Comparison of ENCODE assay signal across 9 mouse cellular contexts in genomic region chr7:79994476-79994875, GRCm38 (mm10). TPM values are rescaled to one million over a fixed set of nuclear protein-coding genes. Genes with fewer than 3 reads are reported as not detected.
A peak's percentile ranks its signal among the peaks of the same experiment; 100 is the strongest.
DNase-seq lines count a peak whose midpoint lies in the region; ATAC-seq and TF ChIP-seq lines count a peak whose summit lies in the region.
"Had no signal": no experiment of that assay in that cellular context is flagged by ENCODE, and none has a peak within 500 bp of the region (broad histone marks: within the 10 kb centered on the region; RNA-seq: fewer than 3 reads in every experiment).

No protein-coding gene starts in this region.

- H3K36me3 ChIP-seq in intestine, postnatal 0 days (ENCODE audit: control insufficient read depth, insufficient read depth): no peaks in the 10 kb centered on the region
- no peaks in the 10 kb centered on the region for H3K36me3 ChIP-seq in intestine, embryonic 16.5 days (ENCODE audit: control insufficient read depth, insufficient read depth, low read length)
- H3K36me3 ChIP-seq in ES-Bruce4 (ENCODE audit: control insufficient read depth, insufficient read depth, low read length, poor library complexity, severe bottlenecking): no peaks in the 10 kb centered on the region
- H3K36me3 ChIP-seq in neural tube, embryonic 11.5 days (ENCODE audit: control insufficient read depth, insufficient read depth, low read length): no peaks in the 10 kb centered on the region
- H3K36me3 ChIP-seq: liver, embryonic 15.5 days had no signal

- peak; percentile 77 for TF ChIP-seq CTCF in intestine, postnatal 0 days (IDR thresholded peaks at IDR 0.05; ENCODE audit: low read depth)
- peak; percentile 81 for TF ChIP-seq CTCF in ES-Bruce4 (IDR thresholded peaks at IDR 0.05; ENCODE audit: low read depth, low read length)
- peak; percentile 53; the same call in 1 of the 2 replicates for TF ChIP-seq CTCF in embryonic fibroblast, embryonic 13.5 days (IDR thresholded peaks at IDR 0.05; ENCODE audit: borderline replicate concordance, insufficient read depth, low read length)

- TF ChIP-seq EP300 in ES-Bruce4 (IDR thresholded peaks at IDR 0.05; ENCODE audit: insufficient read depth, low read depth, low read length): no peak

- no peaks in the 10 kb centered on the region for H3K4me1 ChIP-seq in intestine, postnatal 0 days (replicated peaks; ENCODE audit: control insufficient read depth, insufficient read depth, low read length)
- no peaks in the 10 kb centered on the region for H3K4me1 ChIP-seq in intestine, embryonic 16.5 days (ENCODE audit: control insufficient read depth, insufficient read depth, low read length)
- no peaks in the 10 kb centered on the region for H3K4me1 ChIP-seq in ES-Bruce4 (ENCODE audit: control insufficient read depth, insufficient read depth, low read length)
- H3K4me1 ChIP-seq in embryonic fibroblast, embryonic 13.5 days (ENCODE audit: control insufficient read depth, insufficient read depth, low read length): no peaks in the 10 kb centered on the region
- no peaks in the 10 kb centered on the region for H3K4me1 ChIP-seq in neural tube, embryonic 11.5 days (ENCODE audit: control insufficient read depth, insufficient read depth, low read length)
- H3K4me1 ChIP-seq: liver, embryonic 15.5 days had no signal

- no peak for ATAC-seq in intestine, postnatal 0 days
- no peak for ATAC-seq in intestine, embryonic 16.5 days
- ATAC-seq in neural tube, embryonic 11.5 days (ENCODE audit: insufficient read depth, low FRiP score, low TSS enrichment): no peak

- no peak overlapping the region for H3K27ac ChIP-seq in intestine, postnatal 0 days (ENCODE audit: low read depth, low read length)
- H3K27ac ChIP-seq in intestine, embryonic 16.5 days (ENCODE audit: low read length): no peak overlapping the region
- no peak overlapping the region for H3K27ac ChIP-seq in ES-Bruce4 (ENCODE audit: insufficient read depth, low read length)
- H3K27ac ChIP-seq in embryonic fibroblast, embryonic 13.5 days (ENCODE audit: insufficient read depth, low read length): no peak overlapping the region
- H3K27ac ChIP-seq in neural tube, embryonic 11.5 days (ENCODE audit: low read depth, low read length): no peak overlapping the region
- H3K27ac ChIP-seq: liver, embryonic 15.5 days had no signal

- DNase-seq in adrenal gland, postnatal 25 days: peak; percentile 61
- peak; percentile 5 to 65 for DNase-seq in layer of hippocampus, adult 18-20 months (ENCODE audit: low spot score in 2 of 2)
- DNase-seq in neural tube, embryonic 11.5 days (ENCODE audit: low spot score): peak; percentile 31
- no peak for DNase-seq in urinary bladder, adult 2 months (ENCODE audit: low spot score)

- no peak overlapping the region for H3K4me3 ChIP-seq in intestine, postnatal 0 days (ENCODE audit: low read depth, low read length)
- no peak overlapping the region for H3K4me3 ChIP-seq in intestine, embryonic 16.5 days (ENCODE audit: low read length)
- peak overlapping the region; percentile 57 for H3K4me3 ChIP-seq in ES-Bruce4 (ENCODE audit: low read depth, low read length)
- H3K4me3 ChIP-seq in embryonic fibroblast, embryonic 13.5 days (ENCODE audit: insufficient read depth, low read length): no peak overlapping the region
- no peak overlapping the region for H3K4me3 ChIP-seq in neural tube, embryonic 11.5 days (ENCODE audit: low read depth, low read length)
- H3K4me3 ChIP-seq: liver, embryonic 15.5 days had no signal

- H3K27me3 ChIP-seq in intestine, postnatal 0 days (replicated peaks; ENCODE audit: control insufficient read depth, insufficient read depth, low read length): no peaks in the 10 kb centered on the region
- no peaks in the 10 kb centered on the region for H3K27me3 ChIP-seq in intestine, embryonic 16.5 days (replicated peaks; ENCODE audit: control insufficient read depth, insufficient read depth, low read length)
- H3K27me3 ChIP-seq in ES-Bruce4 (ENCODE audit: control insufficient read depth, insufficient read depth, low read length, poor library complexity, severe bottlenecking): no peaks in the 10 kb centered on the region
- H3K27me3 ChIP-seq in neural tube, embryonic 11.5 days (ENCODE audit: control insufficient read depth, insufficient read depth, low read length): no peaks in the 10 kb centered on the region
- H3K27me3 ChIP-seq: liver, embryonic 15.5 days had no signal

- H3K9me3 ChIP-seq in intestine, postnatal 0 days (ENCODE audit: control insufficient read depth): no peaks in the 10 kb centered on the region
- H3K9me3 ChIP-seq in intestine, embryonic 16.5 days (ENCODE audit: control insufficient read depth, low read length): no peaks in the 10 kb centered on the region
- no peaks in the 10 kb centered on the region for H3K9me3 ChIP-seq in ES-Bruce4 (replicated peaks; ENCODE audit: control insufficient read depth, insufficient read depth, low read length, poor library complexity, severe bottlenecking)
- no peaks in the 10 kb centered on the region for H3K9me3 ChIP-seq in neural tube, embryonic 11.5 days (ENCODE audit: control insufficient read depth, low read length)
- H3K9me3 ChIP-seq: liver, embryonic 15.5 days had no signal

- no peak overlapping the region for H3K4me2 ChIP-seq in intestine, postnatal 0 days (replicated peaks; ENCODE audit: low read depth)
- H3K4me2 ChIP-seq in intestine, embryonic 16.5 days (ENCODE audit: low read depth, low read length): no peak overlapping the region
- no peak overlapping the region for H3K4me2 ChIP-seq in neural tube, embryonic 11.5 days (ENCODE audit: low read depth)
- H3K4me2 ChIP-seq: liver, embryonic 15.5 days had no signal

- TF ChIP-seq POLR2A in ES-Bruce4 (IDR thresholded peaks at IDR 0.05; ENCODE audit: insufficient read depth, low read length): no peak
- no peak for TF ChIP-seq POLR2A in embryonic fibroblast, embryonic 13.5 days (IDR thresholded peaks at IDR 0.05; ENCODE audit: low read depth, low read length)

- 41% methylated on average over 8 of the region's 8 CpGs for WGBS in intestine, postnatal 0 days
- 40% methylated on average over 8 of the region's 8 CpGs for WGBS in intestine, embryonic 16.5 days
- whole genome bisulfite sequencing in neural tube, embryonic 11.5 days: 30% methylated on average over 8 of the region's 8 CpGs

- no peak overlapping the region for H3K9ac ChIP-seq in intestine, postnatal 0 days (ENCODE audit: low read depth, low read length)
- H3K9ac ChIP-seq in intestine, embryonic 16.5 days (ENCODE audit: low read depth, low read length): no peak overlapping the region
- H3K9ac ChIP-seq in ES-Bruce4 (ENCODE audit: low read depth, poor library complexity, severe bottlenecking): 0 out of 2 replicates have a peak overlapping the region, but pooled peaks have one; percentile 3
- H3K9ac ChIP-seq in neural tube, embryonic 11.5 days (ENCODE audit: low read length): no peak overlapping the region
- H3K9ac ChIP-seq: liver, embryonic 15.5 days had no signal

RNA-seq across cellular contexts. Expression of gene Zfp710, which starts 30.1 kb away (rescaled TPM):
- 8.5 and 9.4 TPM in 2 replicates for polyA plus RNA-seq in intestine, postnatal 0 days (2015; fragmentation: Nextera tagmentation; extraction: Ambion mirVana)
- polyA plus RNA-seq in intestine, embryonic 16.5 days (2015; fragmentation: Nextera tagmentation; extraction: Ambion mirVana): 12.2 and 12.4 TPM in 2 replicates
- 80.1 and 86.7 TPM in 2 replicates for polyA plus RNA-seq in ES-Bruce4 (2011; ENCODE audit: insufficient read depth, insufficient read length, low read depth, missing spikeins)
- 18.5 and 21.4 TPM in 2 replicates for total RNA-seq in adrenal gland, postnatal 25 days (2021)
- polyA plus RNA-seq in embryonic fibroblast, embryonic 13.5 days (2011; ENCODE audit: insufficient read length, low read depth, missing spikeins): 7.7 and 8.7 TPM in 2 replicates
- 10 to 100 TPM; 25.6 to 26.0 TPM for total RNA-seq in layer of hippocampus, adult 18-20 months (2021)
- polyA plus RNA-seq in neural tube, embryonic 11.5 days (2014; fragmentation: Nextera tagmentation; extraction: Ambion mirVana): 21.9 and 24.8 TPM in 2 replicates
- polyA plus RNA-seq in urinary bladder, adult 2 months (2012; rRNA removed): 15.6 and 18.8 TPM in 2 replicates

RNA-seq across cellular contexts. Expression of gene Arpin, which starts 59.3 kb away (rescaled TPM):
- polyA plus RNA-seq in intestine, postnatal 0 days (2015; fragmentation: Nextera tagmentation; extraction: Ambion mirVana): 36.1 and 37.5 TPM in 2 replicates
- polyA plus RNA-seq in intestine, embryonic 16.5 days (2015; fragmentation: Nextera tagmentation; extraction: Ambion mirVana): 58.0 and 60.8 TPM in 2 replicates
- 2.3 and 2.4 TPM in 2 replicates for polyA plus RNA-seq in ES-Bruce4 (2011; ENCODE audit: insufficient read depth, insufficient read length, low read depth, missing spikeins)
- 16.1 and 23.5 TPM in 2 replicates for total RNA-seq in adrenal gland, postnatal 25 days (2021)
- polyA plus RNA-seq in embryonic fibroblast, embryonic 13.5 days (2011; ENCODE audit: insufficient read length, low read depth, missing spikeins): 31.1 and 43.8 TPM in 2 replicates
- total RNA-seq in layer of hippocampus, adult 18-20 months (2021): 10 to 100 TPM; 14.3 to 14.5 TPM
- polyA plus RNA-seq in neural tube, embryonic 11.5 days (2014; fragmentation: Nextera tagmentation; extraction: Ambion mirVana): 20.8 and 22.6 TPM in 2 replicates
- polyA plus RNA-seq in urinary bladder, adult 2 months (2012; rRNA removed): 21.4 and 21.9 TPM in 2 replicates
